Mouse (Mus musculus): ENCODE measurements around the gene Kctd2.

DNA sequence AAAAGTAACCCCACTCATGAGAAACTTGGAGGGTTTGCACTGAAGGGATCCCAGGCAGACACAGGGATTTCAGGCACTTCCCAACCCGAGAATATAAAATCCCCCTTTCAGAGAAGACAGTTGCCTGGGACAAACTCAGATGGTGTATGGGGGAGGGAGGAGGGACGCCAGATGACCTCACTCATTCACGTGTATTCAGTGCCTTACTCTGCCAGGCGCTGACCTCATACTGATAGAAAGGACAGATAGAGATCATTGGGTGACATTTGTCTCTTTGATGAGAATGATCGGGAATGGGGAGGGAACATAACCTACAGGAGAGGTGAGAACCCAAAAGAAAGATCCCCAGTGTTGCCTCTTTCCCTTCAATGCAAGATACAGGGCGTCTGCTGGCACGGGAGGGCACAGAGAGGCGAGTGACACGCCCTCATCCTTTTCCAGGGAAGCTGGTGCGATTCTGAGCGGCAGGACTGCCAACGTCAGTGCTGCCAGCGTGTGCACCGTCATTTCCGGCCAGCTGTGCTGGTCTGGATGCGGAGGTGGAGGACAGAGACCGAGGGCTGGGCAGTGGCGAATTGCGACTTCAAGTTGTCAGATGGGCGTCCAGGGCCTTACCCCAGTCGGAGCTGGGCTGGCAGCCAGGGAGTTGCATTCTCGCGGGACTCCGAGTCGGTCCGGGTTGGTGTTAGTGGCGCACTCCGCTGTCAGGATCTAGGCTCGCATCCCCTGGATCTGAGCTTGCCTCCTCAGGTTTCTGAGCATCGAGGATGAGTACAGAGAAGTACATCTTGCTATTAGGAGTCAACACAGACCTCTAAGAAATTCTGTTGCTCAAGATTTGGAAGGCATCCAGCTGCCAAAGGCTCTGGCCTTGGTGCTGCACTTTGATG lies 45.9 kb upstream of the Kctd2 start:
- TF ChIP-seq CTCF (IDR thresholded peaks at IDR 0.05; ENCODE audit: control insufficient read depth, insufficient read depth, insufficient replicate concordance, low read depth, low read length), result no peak
- TF ChIP-seq POLR2A (IDR thresholded peaks at IDR 0.05; ENCODE audit: control insufficient read depth, low read depth, low read length), result no peak
